Mouse (Mus musculus): ENCODE data around the gene Lifr.

DNA sequence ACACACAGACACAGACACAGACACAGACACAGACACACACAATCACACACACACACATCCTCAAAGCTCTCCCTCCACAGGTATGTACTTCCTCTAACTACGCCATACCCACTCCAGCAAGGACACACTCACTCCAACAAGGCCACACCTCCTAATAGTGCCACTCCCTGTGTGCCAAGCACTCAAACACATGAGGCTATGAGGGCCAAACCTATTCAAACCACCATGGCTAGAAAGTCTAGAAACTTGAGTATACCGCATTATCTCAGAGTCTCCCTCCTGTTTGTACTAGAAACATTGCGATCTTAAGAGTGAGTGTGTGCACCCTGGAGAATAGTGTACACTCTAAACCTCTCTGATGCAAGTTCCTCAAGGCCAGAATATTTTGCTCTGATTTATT is 125.4 kb downstream of the Lifr start:
- TF ChIP-seq CTCF (IDR thresholded peaks at IDR 0.05; ENCODE audit: low read depth) (no peak), EP300 (IDR thresholded peaks at IDR 0.05; ENCODE audit: low read depth) (no peak)
